Mouse (Mus musculus) G1E-ER4 (cell line): ENCODE measurements around the gene Nectin3. TPM values are rescaled to one million over a fixed set of nuclear protein-coding genes. Genes with fewer than 3 reads are reported as not detected.

Experiments used
- GATA1 ChIP-seq: IDR thresholded peaks from one replicate; pipeline ENCODE4 v1.8.0; 2012; ENCODE audit warnings: low read length, inconsistent platforms
- polyA plus RNA-seq: library from polyadenylated mRNA; stranded (reverse); fragments of >175 nt; gene quantifications from 2 replicates; pipeline ENCODE4 v1.2.3, GENCODE M21; 2012

The Nectin3 gene
- polyA plus RNA-seq, 1 experiment: not detected

DNA sequence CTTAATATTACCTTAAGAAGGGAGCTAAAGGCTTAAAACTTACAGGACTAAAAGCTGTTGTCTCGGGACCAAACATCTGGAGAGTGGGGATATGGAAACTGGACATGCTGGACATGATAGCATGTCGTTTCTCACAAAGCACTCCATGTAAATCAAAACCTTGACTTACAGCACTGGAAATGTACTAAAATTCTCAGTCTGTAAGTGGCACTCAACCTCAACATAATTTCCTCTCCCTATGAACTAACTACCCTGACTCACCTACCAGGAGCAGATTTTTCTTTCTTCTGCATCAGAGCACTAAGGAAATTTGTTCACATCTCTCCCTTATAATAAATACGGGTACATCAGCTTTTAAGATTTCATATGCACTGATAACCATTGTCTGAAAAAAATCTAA is 3.1 kb downstream of the Nectin3 start:
- TF ChIP-seq GATA1: no peak

DNA sequence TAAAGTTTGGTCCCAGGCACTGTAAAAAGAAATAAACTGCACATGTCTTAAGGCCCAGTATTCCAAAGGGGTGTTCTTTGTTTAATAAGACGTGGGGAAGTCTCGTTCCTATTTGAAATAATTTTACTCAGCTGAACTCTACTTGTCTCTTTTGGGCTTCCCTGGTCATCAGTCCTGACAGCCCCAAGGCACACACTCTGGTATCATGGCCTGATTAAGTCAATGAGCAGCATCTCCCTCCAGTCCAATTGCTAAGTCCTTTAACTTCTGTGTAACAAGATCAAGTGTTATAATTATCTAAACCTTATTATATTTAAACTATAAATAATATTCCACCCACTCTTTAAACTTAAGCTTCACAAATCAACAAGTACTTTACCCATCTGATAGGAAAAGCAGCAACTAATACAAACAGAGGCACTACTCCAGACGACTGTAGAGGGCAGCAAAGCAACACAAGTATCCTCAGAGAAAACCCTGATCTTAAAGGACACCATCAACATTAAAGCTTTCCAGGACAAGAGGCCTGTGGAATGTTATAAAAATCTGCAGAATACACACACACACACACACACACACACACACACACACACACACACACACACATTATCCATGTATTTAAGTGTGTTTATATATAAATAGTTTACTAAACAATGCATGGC is 10.8 kb downstream of the Nectin3 start:
- no peak for TF ChIP-seq GATA1

DNA sequence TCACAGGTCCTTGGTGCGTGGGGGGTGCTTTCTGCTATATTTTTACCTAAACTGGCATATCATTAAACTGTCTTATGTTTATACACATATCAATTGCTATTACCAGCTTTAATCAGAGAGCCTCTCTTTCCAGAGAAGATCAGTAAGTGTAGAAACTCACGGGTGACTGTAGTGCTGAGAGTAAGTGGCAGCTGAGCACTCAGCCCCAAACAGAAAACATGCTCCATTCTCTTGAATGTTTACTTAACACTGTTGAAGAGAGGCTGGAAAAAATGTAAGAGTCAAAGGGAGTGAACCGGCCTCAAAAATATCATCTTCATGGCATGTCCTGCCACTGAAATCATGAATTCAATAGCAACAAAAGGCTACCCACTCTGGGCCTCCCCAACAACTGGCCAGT is 21.0 kb downstream of the Nectin3 start:
- TF ChIP-seq GATA1: no peak

DNA sequence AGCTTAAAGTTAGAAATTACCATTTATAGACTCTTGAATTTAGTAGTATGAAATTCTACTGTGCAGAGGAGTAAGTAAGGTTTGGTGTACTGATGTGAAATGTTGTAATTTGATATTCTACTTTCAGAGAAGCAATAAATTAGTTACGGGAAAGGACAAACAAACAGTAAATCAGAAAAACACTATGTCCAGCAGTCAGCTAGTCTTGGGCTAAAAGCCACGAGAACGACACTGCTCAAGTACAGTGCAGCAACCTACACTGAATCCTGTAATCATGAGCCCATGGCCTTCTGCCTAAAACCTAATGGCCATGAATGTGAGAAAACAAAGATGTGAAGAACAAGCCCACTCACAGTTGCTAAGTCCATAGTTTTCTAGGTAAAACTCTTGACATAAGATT is 46.9 kb downstream of the Nectin3 start:
- TF ChIP-seq GATA1: no peak

DNA sequence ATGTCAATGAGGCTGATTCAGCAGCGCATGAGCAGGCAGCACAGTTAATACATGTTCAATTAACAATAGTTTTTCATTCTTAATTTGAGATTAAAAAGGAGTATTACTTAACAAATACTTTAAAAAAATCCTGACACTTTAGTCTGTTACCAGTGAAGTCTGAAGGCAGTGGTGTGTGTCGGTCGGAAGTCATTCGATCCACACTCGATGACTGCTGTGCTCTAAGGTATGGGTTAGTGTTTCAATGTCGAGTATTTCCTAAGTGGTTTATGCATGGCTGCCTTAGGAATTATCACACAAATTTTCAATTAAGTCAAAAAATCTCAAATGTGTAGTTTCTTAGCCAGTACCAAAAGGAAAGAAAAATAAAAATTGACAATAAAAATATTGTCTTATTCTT is 49.3 kb downstream of the Nectin3 start:
- TF ChIP-seq GATA1: no peak

DNA sequence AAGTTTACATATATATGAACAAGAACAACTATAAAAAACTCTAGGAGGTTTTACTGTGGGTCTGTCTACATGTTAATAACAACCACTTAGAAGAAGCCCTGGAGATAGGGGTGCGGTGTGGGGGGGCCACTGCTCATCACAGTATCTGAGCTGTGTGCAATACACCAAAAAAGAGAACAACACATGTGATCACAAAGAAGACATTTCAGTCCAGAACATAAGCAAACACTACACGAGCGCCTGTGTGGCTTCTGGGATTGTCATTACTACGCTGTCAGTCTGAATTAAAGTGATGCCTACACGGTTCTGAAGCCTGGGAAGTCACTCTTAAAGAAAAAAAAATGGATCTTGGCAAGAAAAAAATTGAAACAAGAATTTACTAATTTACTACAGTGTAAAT is 67.0 kb downstream of the Nectin3 start:
- TF ChIP-seq GATA1: no peak

DNA sequence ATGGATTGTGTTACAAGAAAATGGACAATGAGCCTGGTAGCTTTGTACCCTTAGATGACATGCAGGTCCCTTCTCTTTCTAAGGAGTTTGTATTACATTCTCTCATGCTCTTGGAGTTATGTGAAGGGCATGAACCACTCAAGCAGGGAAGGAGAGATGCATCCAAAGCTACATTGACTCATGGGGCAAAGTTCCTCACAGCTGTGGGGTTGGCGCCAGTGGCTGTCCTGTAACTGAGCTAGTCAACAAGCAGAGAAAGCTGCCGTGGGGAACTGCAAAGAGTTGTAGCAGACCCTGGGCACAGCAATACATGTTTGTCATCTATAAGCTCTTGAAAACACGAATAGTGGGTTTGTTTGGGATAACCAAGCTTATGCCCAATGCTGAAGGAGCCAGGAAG is 82.1 kb downstream of the Nectin3 start:
- TF ChIP-seq GATA1: no peak

DNA sequence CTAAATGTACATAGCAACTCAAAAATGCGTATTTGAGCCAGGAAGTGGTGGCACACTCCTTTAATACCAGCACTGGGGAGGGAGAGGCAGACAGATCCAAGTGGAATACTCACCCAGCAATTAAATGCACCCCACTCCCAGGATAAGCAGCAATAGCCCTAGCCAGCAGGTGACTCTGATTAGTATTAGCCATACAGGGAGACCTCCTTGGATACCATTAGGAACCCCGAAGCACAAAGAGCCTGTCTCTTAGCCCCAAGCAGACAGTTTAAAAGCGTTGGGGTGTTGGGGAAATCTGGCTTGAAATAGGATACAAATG is 87.6 kb downstream of the Nectin3 start:
- no peak for TF ChIP-seq GATA1

DNA sequence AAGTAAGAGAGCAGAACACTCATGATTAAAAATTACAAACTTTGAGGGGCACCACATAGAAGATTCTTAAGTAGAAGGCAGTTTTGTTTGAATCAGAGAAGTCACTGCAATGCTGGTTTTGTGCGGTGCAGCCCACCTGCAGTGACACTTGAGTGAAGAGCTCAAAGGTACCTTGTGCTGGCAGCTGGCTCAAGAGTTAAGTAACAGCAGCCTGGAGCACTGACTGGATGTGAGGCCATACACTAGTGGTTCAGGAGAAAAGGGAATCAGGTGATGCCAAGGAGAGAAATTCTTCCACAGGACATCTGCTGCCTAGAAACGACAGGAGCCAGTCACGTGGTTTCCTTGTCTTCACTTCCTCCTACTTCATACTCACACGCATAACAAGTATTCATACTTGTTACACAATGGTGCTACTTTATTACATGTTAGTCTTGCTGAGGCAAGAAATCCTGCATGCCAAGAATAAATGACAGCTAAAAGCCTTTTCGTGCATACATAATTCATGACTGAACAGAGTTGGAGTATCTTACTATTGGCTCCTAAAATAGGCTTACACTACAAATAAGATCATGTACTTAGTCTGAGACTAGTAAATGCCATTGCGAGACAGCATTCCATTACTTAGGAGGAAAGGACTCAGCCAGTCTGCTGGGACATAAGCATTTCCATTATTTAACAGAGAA is 88.1 kb downstream of the Nectin3 start:
- TF ChIP-seq GATA1: no peak

DNA sequence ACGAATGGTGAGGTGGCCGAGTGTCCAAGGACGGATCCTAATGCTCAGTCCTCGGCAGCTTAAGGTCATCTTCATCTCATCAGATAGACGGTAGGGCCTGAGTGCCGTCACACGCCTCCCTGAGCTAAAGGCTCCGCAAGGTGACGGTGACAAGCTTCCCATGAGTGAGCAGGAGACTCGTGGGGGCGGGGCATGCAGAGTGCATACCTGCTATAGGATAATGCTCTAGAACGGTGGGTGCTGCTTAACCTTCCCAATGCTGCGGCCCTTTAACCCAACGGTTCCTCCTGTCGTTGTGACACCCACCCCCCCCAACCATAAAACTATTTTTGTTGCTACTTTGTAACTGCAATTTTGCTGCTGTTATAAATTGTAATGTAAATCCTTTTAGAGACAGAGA is 90.3 kb downstream of the Nectin3 start:
- no peak for TF ChIP-seq GATA1

DNA sequence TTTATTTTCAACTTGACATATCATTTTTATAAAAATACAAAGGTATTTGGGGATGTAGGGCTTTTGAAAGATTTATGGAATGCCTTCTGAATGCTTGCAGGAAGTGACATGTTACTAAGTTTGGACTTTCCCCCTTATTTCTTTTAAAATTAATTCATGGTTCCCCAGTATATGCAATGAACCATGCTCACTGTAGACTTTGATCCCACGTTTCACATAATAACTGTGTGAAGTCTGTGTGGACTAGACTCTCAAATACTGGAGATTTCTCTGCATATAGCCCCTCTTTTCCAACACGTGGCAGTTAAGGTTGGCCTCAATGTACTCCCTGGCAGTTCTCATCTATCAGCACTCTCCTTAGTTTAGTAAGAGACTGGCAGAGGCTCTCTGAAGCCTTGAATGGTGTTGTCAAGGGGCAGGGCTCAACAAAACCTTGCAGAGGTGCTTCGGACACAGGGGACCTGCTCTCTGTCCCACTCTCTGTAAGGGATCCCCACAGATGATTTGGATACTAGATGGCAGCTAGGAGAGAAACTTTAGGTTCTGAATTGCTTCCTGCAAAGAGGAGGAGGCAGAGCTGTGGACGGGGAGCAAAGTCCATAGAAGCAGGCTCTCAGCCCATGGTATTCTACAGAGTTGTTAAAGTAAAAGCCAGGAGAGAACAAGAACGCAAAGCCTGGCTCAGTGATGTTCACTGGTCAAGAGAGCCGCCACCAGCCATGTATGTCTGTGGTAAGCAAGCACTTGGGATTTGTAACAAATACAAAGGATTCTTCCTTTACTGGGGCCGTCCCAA is 91.3 kb downstream of the Nectin3 start:
- no peak for TF ChIP-seq GATA1

DNA sequence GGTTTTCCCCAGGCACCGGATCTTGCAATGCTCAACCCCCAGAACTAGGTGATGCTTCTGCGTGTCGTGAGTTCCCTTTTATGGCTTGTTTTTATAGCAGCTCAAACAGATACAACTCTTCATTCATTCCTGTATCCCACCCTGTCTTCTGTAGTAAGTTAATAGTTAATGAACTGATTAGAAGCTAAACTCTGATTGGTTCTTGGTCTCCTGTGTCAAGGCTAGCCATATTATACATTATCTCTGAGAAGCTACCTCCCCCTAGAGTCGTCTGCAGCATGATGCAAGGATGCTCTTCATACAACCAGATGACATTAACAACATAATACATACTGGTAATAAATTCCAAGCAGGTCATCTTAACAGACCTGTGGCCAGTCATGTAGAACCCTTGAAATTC is 100.4 kb downstream of the Nectin3 start:
- no peak for TF ChIP-seq GATA1

DNA sequence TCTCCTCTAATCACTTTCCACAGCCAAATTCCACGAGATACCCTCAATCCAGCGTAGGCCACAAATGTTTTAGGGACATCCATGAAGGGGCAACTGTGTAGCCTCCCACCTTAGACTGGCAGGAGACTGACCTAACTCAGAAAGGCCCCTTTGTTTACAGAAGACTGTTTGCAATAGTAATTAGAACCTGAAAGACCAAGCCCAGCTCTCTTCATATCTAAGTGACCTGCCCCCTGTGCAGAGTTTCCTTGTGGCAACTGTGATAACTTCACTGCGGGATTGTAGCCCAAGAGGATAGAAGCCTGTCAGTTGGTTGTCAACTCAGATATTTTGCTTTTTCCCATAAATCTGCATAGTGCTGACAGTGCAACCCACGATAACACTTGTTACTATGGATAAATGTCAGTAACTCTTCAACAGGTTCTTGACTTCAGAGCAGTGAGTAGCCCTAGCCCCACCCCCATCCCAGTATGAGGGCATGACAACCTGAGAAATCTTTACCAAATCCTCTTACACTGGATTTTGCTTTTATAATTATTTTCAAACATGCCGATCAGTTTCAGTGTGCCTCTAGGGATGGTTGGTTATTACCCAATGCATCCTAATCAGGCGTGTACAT is 108.8 kb downstream of the Nectin3 start:
- no peak for TF ChIP-seq GATA1

DNA sequence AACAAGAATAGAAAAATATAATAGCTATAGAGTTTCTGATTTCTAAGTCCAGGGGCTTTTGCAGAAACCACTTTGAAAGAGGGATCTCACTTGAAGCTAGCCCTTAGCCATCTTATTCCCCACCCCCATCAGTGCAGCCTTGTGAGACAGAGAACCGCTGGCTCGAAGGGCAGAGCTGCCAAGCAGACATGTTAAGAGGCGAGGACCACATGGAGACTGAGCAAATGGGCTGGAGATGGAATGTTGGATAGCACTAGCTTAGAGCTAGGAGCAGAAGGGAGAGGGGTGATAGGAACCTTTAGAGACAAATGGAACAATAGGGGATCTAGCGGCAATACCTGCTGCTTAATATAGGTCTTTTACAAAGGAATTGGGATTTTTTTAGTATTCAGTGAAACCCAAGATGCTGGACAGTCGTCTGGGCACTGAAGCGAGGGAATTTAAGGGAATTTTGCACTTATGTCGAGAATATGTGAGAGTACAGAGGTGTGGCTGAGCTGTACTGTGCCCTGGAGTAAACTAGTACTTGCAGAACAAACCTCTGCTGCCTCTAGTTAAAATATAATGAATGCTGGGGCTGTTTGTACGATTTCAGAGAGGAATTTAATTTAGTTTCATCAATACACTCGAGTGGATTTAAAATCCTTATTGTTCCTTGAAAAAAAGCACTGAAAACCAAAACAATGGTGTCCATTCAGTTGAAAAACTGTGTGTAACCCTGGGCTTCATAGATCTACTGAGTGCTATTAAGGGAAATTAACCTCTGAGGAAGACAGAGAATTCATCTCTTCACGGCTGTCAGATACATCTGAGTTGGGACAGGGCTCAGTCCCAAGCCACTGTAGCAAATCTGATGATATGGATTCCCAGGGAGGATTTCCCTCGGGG is 109.6 kb downstream of the Nectin3 start:
- no peak for TF ChIP-seq GATA1

DNA sequence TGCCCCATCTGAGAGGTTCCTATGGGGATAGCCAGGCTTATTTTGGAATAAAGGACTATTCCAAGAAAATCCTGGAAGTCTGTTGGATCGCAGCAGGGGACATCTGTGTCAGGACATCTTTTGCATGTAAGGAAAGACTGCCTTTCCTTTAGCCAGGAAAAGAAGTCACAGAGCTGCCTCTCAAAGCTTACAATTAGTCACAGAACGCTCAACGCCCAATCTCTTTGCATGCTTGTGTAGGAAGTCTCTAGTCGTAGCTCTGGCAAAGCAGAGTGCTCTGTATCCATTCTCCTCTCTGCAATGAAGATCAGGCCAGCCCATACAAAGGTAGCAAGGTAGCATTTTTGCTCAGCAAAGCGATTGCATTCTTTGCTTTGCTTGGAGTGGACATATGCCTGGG is 114.0 kb downstream of the Nectin3 start:
- no peak for TF ChIP-seq GATA1
